Mouse (Mus musculus) megakaryocyte progenitor cell, adult 5-6 weeks (primary cell): ENCODE data around the gene Isy1. TPM values are rescaled to one million over a fixed set of nuclear protein-coding genes. Genes with fewer than 3 reads are reported as not detected.

Source experiments
- ATAC-seq: replicated peaks from 2 replicates; pipeline ENCODE4 v1.8.0; 2016; ENCODE audit warnings: mild to moderate bottlenecking, moderate TSS enrichment, inconsistent platforms; ENCODE audit not compliant: poor library complexity
- total RNA-seq, 2 experiments: library from RNA; stranded (forward) in 1 of 2; stranded (reverse) in 1 of 2; fragments of 157-497, 149-512 nt in 1 of 2; fragments of 200-1000 nt in 1 of 2; gene quantifications; 2 replicates each; pipeline versions ENCODE4 v1.2.3 to v1.2.4; 2015 to 2017

The Isy1 gene
- total RNA-seq, 2 experiments from 2014 or later: 27.8 to 136 TPM

- no peak for ATAC-seq
Observed at GRCm38 (mm10) chr6:87805448-87805847, 33.1 kb downstream of the Isy1 start.

- no peak for ATAC-seq
Observed at GRCm38 (mm10) chr6:87804886-87805285, 33.7 kb downstream of the Isy1 start.

- no peak for ATAC-seq
Observed at GRCm38 (mm10) chr6:87804036-87804435, 34.6 kb downstream of the Isy1 start.

GRCm38 (mm10) chr6:87802462-87802861, 36.1 kb downstream of the Isy1 start:
- ATAC-seq: no peak

- peak; percentile 84 for ATAC-seq
Observed at GRCm38 (mm10) chr6:87799576-87799975, 39.0 kb downstream of the Isy1 start.

- no peak for ATAC-seq
Observed at GRCm38 (mm10) chr6:87797321-87797720, 41.3 kb downstream of the Isy1 start.

GRCm38 (mm10) chr6:87796251-87796880, 42.2 kb downstream of the Isy1 start:
- ATAC-seq: peak; percentile 52

- no peak for ATAC-seq
Observed at GRCm38 (mm10) chr6:87795385-87796150, 43.0 kb downstream of the Isy1 start.

GRCm38 (mm10) chr6:87793821-87794510, 44.6 kb downstream of the Isy1 start:
- ATAC-seq: no peak

- ATAC-seq: no peak
Observed at GRCm38 (mm10) chr6:87791826-87792225, 46.8 kb downstream of the Isy1 start.

- ATAC-seq: peak; percentile 84
Observed at GRCm38 (mm10) chr6:87790779-87791480, 47.7 kb downstream of the Isy1 start.

- 0 out of 2 replicates have a peak, but pooled peaks have one; percentile 0 for ATAC-seq
Observed at GRCm38 (mm10) chr6:87789791-87790190, 48.8 kb downstream of the Isy1 start.

- ATAC-seq: peak; percentile 49
Observed at GRCm38 (mm10) chr6:87788896-87789587, 49.6 kb downstream of the Isy1 start.

- ATAC-seq: no peak
Observed at GRCm38 (mm10) chr6:87788266-87788895, 50.2 kb downstream of the Isy1 start.

- no peak for ATAC-seq
Observed at GRCm38 (mm10) chr6:87787108-87787890, 51.3 kb downstream of the Isy1 start.

- no peak for ATAC-seq
Observed at GRCm38 (mm10) chr6:87786621-87787020, 52.0 kb downstream of the Isy1 start.

- no peak for ATAC-seq
Observed at GRCm38 (mm10) chr6:87784033-87784432, 54.6 kb downstream of the Isy1 start.

- ATAC-seq: no peak
Observed at GRCm38 (mm10) chr6:87780546-87781301, 57.9 kb downstream of the Isy1 start.
